Mouse (Mus musculus) midbrain, embryonic 11.5 days (tissue): ENCODE measurements around the gene Pkib. TPM values are rescaled to one million over a fixed set of nuclear protein-coding genes. Genes with fewer than 3 reads are reported as not detected.
A peak's percentile ranks its signal among the peaks of the same experiment; 100 is the strongest.

ENCODE experiments used
- ATAC-seq: fragments of 200-750 bp; cut with Nextera tagmentation; 2 replicates; pipeline ENCODE4 v1.8.0; 2017; ENCODE audit warnings: moderate TSS enrichment, moderate library complexity; ENCODE audit not compliant: low FRiP score
- DNase-seq: peaks from one replicate; pipeline ENCODE4 v3.0.0; 2015; ENCODE audit warnings: low spot score; ENCODE audit errors: missing footprints
- H3K27ac ChIP-seq: fragments of 300-500 bp; sonication (generic); 2 replicates; pipeline ENCODE4 v1.5.1; 2014; ENCODE audit warnings: low read depth, low read length
- H3K27me3 ChIP-seq: fragments of 300-500 bp; sonication (generic); 2 replicates; pipeline ENCODE4 v1.6.1; 2014; ENCODE audit warnings: mild to moderate bottlenecking, low read length, moderate library complexity, mixed read lengths; ENCODE audit not compliant: control insufficient read depth, insufficient read depth
- H3K36me3 ChIP-seq: fragments of 300-500 bp; sonication (generic); 2 replicates; pipeline ENCODE4 v1.6.1; 2014; ENCODE audit warnings: mild to moderate bottlenecking, low read length, moderate library complexity, mixed read lengths; ENCODE audit not compliant: control insufficient read depth, insufficient read depth
- H3K4me1 ChIP-seq: fragments of 300-500 bp; sonication (generic); 2 replicates; pipeline ENCODE4 v1.6.1; 2014; ENCODE audit warnings: low read length; ENCODE audit not compliant: control insufficient read depth, insufficient read depth
- H3K4me2 ChIP-seq: fragments of 300-500 bp; sonication (generic); 2 replicates; pipeline ENCODE4 v1.6.1; 2014; ENCODE audit warnings: mild to moderate bottlenecking, moderate library complexity
- H3K4me3 ChIP-seq: fragments of 300-500 bp; sonication (generic); 2 replicates; pipeline ENCODE4 v1.5.1; 2014; ENCODE audit warnings: low read depth, low read length
- H3K9ac ChIP-seq: fragments of 300-500 bp; sonication (generic); 2 replicates; pipeline ENCODE4 v1.6.1; 2014; ENCODE audit warnings: low read length
- H3K9me3 ChIP-seq: fragments of 300-500 bp; sonication (generic); 2 replicates; pipeline ENCODE4 v1.6.1; 2016; ENCODE audit warnings: low read length; ENCODE audit not compliant: control insufficient read depth
- WGBS: fragments of 180-500 bp; shearing (Covaris S2); extraction: QIAGEN DNeasy Blood & Tissue Kit; methylation state at CpG from one replicate; pipeline ENCODE4 v1.1.7; 2014; 5-methylcytosine and 5-hydroxymethylcytosine counted together
- polyA plus RNA-seq: library from polyadenylated mRNA; unstranded; fragments of >200 nt; fragmentation: Nextera tagmentation; extraction: Ambion mirVana; gene quantifications from 2 replicates; pipeline ENCODE4 v1.2.1, GENCODE M21; 2014

Gene Pkib
- polyA plus RNA-seq, 1 experiment from 2014 or later: 6.1 TPM

DNA sequence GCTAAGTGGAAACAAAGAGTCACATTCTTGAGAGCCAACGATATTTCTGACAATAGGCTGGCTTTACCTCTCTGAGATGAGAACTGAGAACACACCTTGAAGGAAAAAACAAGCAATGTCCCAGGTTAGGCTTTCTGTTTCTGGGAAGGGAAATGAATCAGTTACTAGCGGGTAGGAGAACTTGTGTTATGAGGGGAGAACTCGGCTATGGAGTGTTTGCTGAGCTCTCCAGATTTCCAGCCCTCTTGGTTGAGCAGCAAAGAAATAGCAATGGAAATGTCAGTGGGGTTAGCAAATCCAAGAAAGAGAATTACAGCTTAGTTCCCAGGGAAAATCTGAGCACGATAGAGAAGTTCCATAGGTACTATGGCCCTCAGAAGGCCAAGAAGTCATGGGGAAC, 70.5 kb downstream of the Pkib start:
- DNase-seq (no peak), ATAC-seq (no peak)
- Histone ChIP-seq H3K9ac (no peak overlapping the region), H3K4me3 (no peak overlapping the region), H3K27ac (no peak overlapping the region), H3K36me3 (no peaks in the 10 kb centered on the region), H3K4me2 (no peak overlapping the region), H3K4me1 (no peaks in the 10 kb centered on the region), H3K27me3 (no peaks in the 10 kb centered on the region), H3K9me3 (no peaks in the 10 kb centered on the region)
- 89% methylated on average over 4 of the region's 4 CpGs for WGBS

DNA sequence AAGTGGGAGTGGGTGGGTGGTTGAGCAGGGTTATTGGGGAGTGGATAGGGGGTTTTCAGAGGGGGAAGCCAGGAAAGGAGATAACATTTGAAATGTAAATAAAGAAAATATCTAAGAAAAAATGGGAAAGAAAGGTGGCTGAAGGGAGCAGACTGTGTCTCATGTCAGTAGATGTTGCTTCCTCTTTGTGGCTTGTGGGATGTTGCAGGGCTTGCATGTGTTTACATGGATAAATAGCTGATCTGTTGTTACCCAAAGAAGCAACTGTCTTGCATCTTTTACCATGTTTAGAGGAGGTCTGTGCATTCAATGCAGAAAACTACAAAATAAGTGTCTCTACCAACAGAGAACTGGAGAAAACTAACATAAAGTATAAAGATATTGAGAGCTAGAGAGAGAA, 89.3 kb downstream of the Pkib start:
- no peak for DNase-seq
- Histone ChIP-seq H3K4me1 (no peaks in the 10 kb centered on the region), H3K9ac (no peak overlapping the region), H3K27me3 (no peaks in the 10 kb centered on the region), H3K36me3 (no peaks in the 10 kb centered on the region), H3K4me3 (no peak overlapping the region), H3K9me3 (no peaks in the 10 kb centered on the region), H3K27ac (no peak overlapping the region), H3K4me2 (no peak overlapping the region)
- no peak for ATAC-seq

DNA sequence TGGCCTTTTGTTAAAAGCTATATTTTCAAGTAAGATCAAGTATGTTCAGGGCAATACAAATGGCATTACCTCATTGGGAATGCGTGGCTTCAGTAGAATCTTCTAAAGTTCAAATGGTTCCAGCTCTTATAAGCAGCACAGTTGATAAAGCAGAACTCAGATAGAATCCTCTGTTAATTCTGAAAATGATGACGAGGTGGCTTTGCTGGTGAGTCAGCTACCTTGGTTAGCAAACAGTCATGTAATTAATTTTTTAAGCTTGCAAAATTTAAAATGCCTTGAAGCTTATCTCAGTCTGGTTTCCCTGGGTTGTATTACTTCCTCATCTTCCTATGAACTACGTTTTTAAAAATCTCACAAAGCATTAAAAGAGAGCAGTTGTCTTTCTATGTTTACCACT, 90.6 kb downstream of the Pkib start:
- Histone ChIP-seq H3K9me3 (no peaks in the 10 kb centered on the region), H3K27ac (no peak overlapping the region), H3K27me3 (no peaks in the 10 kb centered on the region), H3K36me3 (no peaks in the 10 kb centered on the region), H3K4me3 (no peak overlapping the region), H3K4me1 (no peaks in the 10 kb centered on the region), H3K9ac (no peak overlapping the region), H3K4me2 (no peak overlapping the region)
- DNase-seq: no peak
- no peak for ATAC-seq
- 82% methylated on average over 3 of the region's 3 CpGs for WGBS

DNA sequence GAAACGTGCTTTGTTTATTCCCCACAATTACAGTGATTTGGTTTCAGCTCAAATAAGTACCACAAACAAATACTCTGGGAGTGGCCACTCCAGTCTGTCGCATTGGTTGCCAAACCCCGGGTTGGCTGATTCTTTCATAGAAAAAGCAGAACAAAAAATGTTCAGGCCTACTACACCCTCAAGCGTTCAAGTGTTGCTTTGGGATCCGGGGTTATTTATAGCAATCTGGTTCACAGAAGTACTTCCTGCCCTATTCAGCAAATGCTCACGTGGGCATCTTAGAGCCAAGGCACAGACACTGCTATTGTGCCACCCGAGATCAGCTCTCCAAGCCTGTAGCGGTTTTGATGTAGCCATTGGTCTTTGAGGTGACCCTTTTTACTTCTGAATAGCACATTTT, 95.9 kb downstream of the Pkib start:
- Histone ChIP-seq H3K9me3 (no peaks in the 10 kb centered on the region), H3K9ac (no peak overlapping the region), H3K4me2 (no peak overlapping the region), H3K36me3 (no peaks in the 10 kb centered on the region), H3K4me1 (no peaks in the 10 kb centered on the region), H3K27ac (no peak overlapping the region), H3K4me3 (no peak overlapping the region), H3K27me3 (no peaks in the 10 kb centered on the region)
- WGBS: 91% methylated on average over 8 of the region's 8 CpGs
- DNase-seq: no peak
- no peak for ATAC-seq

DNA sequence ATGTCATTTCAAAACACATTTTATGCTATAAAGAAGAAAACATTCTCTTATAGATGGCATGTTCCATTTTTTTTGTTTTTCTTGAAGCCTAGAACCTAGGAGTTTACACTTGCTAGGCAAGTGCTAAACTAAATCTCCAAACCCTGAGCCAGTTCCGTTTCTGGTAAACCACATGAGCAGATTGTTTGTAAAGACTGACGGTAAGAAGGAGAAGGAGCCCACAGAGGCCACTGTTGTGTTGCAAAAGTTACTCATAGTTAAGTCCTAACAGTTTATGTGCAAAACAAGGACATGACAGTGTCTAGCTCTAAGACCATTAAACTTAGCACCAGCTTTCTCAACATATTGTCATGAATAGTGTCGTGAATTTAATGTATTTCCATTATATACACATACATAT, 99.9 kb downstream of the Pkib start:
- no peak overlapping the region for H3K27ac ChIP-seq
- H3K27me3 ChIP-seq: no peaks in the 10 kb centered on the region
- H3K4me1 ChIP-seq: no peaks in the 10 kb centered on the region
- ATAC-seq (no peak), DNase-seq (no peak)
- no peak overlapping the region for H3K4me2 ChIP-seq
- WGBS: 87% methylated on average over 3 of the region's 3 CpGs
- H3K9ac ChIP-seq: no peak overlapping the region
- H3K4me3 ChIP-seq: no peak overlapping the region
- no peaks in the 10 kb centered on the region for H3K36me3 ChIP-seq
- H3K9me3 ChIP-seq: no peaks in the 10 kb centered on the region

DNA sequence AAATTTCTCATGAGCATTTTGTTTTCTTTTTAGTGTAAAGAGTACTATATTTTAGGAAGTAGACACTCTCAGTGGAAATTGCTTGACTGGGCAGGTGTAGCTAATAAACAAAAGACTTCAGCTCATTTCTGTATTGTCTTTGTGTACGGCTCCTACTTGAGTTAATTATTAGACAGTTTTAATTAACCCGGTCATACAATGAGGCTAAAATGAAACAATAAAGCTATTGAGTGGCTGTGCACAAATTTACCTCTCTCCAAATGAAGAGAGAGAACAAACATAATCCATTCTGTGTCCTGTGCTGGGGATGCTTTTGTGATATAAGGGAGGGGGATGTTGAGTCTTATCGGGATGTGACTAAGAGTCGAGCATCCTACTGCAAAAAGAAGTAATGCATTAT, 109.0 kb downstream of the Pkib start:
- Histone ChIP-seq H3K27me3 (no peaks in the 10 kb centered on the region), H3K4me3 (no peak overlapping the region), H3K4me1 (no peaks in the 10 kb centered on the region), H3K9ac (no peak overlapping the region), H3K36me3 (no peaks in the 10 kb centered on the region), H3K27ac (no peak overlapping the region), H3K4me2 (no peak overlapping the region), H3K9me3 (no peaks in the 10 kb centered on the region)
- ATAC-seq: no peak
- WGBS: 78% methylated on average over 4 of the region's 4 CpGs
- no peak for DNase-seq

DNA sequence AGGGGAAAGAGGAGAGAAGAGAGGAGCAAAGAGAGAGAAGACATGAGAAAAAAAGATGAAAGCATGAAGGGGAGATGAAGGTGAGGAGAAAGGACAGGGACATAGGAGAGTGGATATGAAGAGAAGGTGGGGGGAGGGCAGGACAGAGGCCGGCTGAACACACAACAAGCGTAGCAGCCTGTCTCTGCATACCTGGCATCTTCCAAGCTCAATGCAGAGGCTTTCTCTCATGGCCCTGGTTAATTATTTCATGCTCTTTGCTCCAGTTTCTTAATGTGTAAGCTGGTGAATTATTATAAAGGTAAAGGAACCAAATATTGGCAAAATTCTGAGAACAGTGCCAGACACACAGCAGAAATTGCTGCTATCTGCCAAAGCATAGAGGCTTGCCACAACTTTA, 109.6 kb downstream of the Pkib start:
- Histone ChIP-seq H3K9me3 (no peaks in the 10 kb centered on the region), H3K27ac (no peak overlapping the region), H3K4me1 (no peaks in the 10 kb centered on the region), H3K36me3 (no peaks in the 10 kb centered on the region), H3K4me3 (no peak overlapping the region), H3K27me3 (no peaks in the 10 kb centered on the region), H3K9ac (no peak overlapping the region), H3K4me2 (no peak overlapping the region)
- no peak for ATAC-seq
- no peak for DNase-seq
- 71% methylated on average over 2 of the region's 2 CpGs for WGBS

DNA sequence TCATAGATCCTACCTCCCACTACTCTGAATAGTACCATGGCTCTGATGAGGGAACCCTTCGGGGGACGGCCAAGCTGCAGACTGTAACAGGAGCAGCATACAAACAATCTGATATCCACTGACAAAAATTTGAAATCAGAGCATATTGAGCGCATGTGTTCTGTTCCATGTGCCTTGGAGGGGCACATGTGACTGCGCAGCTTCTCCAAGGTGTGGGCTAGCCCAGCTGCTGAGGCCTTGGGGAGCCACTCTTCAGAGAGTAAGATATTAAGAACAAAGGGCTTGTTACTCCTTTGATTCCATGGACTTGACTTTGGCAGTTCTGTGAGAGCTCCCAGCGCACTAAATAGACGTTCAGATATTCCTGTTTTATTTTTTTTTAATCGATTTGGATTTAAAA, 111.3 kb downstream of the Pkib start:
- peak; percentile 45 for ATAC-seq
- no peaks in the 10 kb centered on the region for H3K27me3 ChIP-seq
- H3K9me3 ChIP-seq: no peaks in the 10 kb centered on the region
- no peak overlapping the region for H3K9ac ChIP-seq
- no peak overlapping the region for H3K4me2 ChIP-seq
- DNase-seq: no peak
- WGBS: 72% methylated on average over 7 of the region's 7 CpGs
- H3K4me1 ChIP-seq: no peaks in the 10 kb centered on the region
- H3K4me3 ChIP-seq: no peak overlapping the region
- H3K27ac ChIP-seq: no peak overlapping the region
- H3K36me3 ChIP-seq: no peaks in the 10 kb centered on the region

DNA sequence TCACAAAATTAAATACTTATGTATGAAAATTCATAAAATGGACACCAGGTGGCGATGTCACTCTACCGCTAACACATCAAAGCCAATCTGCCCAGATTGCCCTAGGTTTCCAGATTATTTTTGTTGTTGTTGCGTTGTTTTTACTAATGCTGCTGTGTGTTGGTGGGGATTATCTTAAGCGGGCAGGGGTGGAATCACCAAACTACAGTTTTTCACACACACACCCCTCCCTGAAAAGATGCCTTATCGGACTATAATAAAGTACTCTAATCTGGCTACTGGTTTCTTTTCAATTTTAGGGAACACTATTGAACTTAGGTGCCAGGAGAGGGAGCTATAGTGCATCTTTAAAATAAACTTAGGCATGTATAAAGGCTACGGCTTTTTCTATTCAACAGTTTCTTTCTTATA, 111.8 kb downstream of the Pkib start:
- peak overlapping the region; percentile 38; the same call in 1 of the 2 replicates for H3K4me2 ChIP-seq
- no peaks in the 10 kb centered on the region for H3K9me3 ChIP-seq
- ATAC-seq: peak; percentile 67
- H3K27me3 ChIP-seq: no peaks in the 10 kb centered on the region
- peak overlapping the region; percentile 21; the same call in 1 of the 2 replicates for H3K4me3 ChIP-seq
- no peaks in the 10 kb centered on the region for H3K36me3 ChIP-seq
- no peak overlapping the region for H3K27ac ChIP-seq
- 3% methylated on average over 6 of the region's 6 CpGs for WGBS
- H3K4me1 ChIP-seq: no peaks in the 10 kb centered on the region
- H3K9ac ChIP-seq: peak overlapping the region; percentile 47; the same call in 1 of the 2 replicates
- peak; percentile 98 for DNase-seq
